Mouse (Mus musculus) small intestine, adult 2 months (tissue): ENCODE results near the gene Actr10. TPM values are rescaled to one million over a fixed set of nuclear protein-coding genes. Genes with fewer than 3 reads are reported as not detected.

ENCODE experiments used
- H3K27ac ChIP-seq: fragments of 200-500 bp; 2 replicates; pipeline ENCODE4 v1.5.1; 2012; ENCODE audit warnings: low read depth, low read length, control low read depth, inconsistent platforms; ENCODE audit not compliant: insufficient read depth
- H3K27me3 ChIP-seq: fragments of 200-500 bp; 2 replicates; pipeline ENCODE4 v1.6.1; 2012; ENCODE audit warnings: mild to moderate bottlenecking, moderate library complexity, low read length, inconsistent platforms; ENCODE audit not compliant: control insufficient read depth, insufficient read depth
- H3K36me3 ChIP-seq: fragments of 200-500 bp; 2 replicates; pipeline ENCODE4 v1.6.1; 2012; ENCODE audit warnings: mild to moderate bottlenecking, low read length, control low read depth, inconsistent platforms; ENCODE audit not compliant: control insufficient read depth, insufficient read depth
- H3K4me1 ChIP-seq: fragments of 200-500 bp; 2 replicates; pipeline ENCODE4 v1.6.1; 2012; ENCODE audit warnings: low read length, inconsistent platforms, mixed read lengths; ENCODE audit not compliant: control insufficient read depth, insufficient read depth, insufficient read length
- H3K4me3 ChIP-seq: fragments of 200-500 bp; 2 replicates; pipeline ENCODE4 v1.5.1; 2012; ENCODE audit warnings: low read depth, mild to moderate bottlenecking, control low read depth, inconsistent platforms, low read length, moderate library complexity
- CTCF ChIP-seq: fragments of 200-500 bp; IDR thresholded peaks from 2 replicates; pipeline ENCODE4 v1.5.1; 2012; ENCODE audit warnings: low read depth, mild to moderate bottlenecking, control low read depth, inconsistent platforms, low read length, moderate library complexity, mixed read lengths; ENCODE audit not compliant: insufficient replicate concordance, insufficient read length; ENCODE audit errors: extremely low read depth
- POLR2A ChIP-seq: fragments of 200-500 bp; IDR thresholded peaks from 2 replicates; pipeline ENCODE4 v1.6.1; 2012; ENCODE audit warnings: low read depth, mild to moderate bottlenecking, control low read depth, inconsistent platforms, low read length, moderate library complexity
- WGBS: fragments of 180-500 bp; shearing (Covaris S2); methylation state at CpG from one replicate; pipeline ENCODE4 v1.1.7; 2018; 5-methylcytosine and 5-hydroxymethylcytosine counted together
- polyA plus RNA-seq: library from polyadenylated mRNA; depleted of rRNA; stranded (reverse); fragments of >200 nt; gene quantifications from 2 replicates; pipeline ENCODE4 v1.2.3, GENCODE M21; 2012; rRNA removed

Actr10 gene
- polyA plus RNA-seq, 1 experiment = 6.4 TPM

DNA sequence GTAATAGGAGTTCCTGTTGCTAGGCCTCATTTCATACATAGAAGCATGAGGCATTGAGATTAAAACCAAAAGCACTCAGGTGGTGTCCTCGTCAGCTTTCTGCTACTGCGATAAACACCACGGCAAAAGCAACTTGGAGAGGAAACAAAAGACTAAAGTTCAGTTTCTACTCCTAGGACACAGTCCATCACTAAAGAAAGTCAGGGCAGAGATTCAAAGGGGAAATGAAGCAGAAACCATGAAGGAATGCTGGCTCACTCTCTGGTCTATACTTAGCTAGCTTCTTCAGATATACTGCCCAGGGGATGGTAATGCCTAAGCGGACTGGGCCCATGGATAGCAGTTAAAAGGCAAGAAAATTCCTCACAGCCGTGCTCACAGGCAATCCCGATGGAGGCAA lies 63.8 kb downstream of the Actr10 start:
- WGBS = 42% methylated on average over 6 of the region's 6 CpGs
- Histone ChIP-seq H3K27ac (peak overlapping the region; percentile 79), H3K36me3 (peaks cover 32% of the 10 kb centered on the region), H3K27me3 (no peaks in the 10 kb centered on the region), H3K4me1 (peaks cover 13% of the 10 kb centered on the region), H3K4me3 (no peak overlapping the region)
- TF ChIP-seq CTCF (no peak), POLR2A (no peak)

DNA sequence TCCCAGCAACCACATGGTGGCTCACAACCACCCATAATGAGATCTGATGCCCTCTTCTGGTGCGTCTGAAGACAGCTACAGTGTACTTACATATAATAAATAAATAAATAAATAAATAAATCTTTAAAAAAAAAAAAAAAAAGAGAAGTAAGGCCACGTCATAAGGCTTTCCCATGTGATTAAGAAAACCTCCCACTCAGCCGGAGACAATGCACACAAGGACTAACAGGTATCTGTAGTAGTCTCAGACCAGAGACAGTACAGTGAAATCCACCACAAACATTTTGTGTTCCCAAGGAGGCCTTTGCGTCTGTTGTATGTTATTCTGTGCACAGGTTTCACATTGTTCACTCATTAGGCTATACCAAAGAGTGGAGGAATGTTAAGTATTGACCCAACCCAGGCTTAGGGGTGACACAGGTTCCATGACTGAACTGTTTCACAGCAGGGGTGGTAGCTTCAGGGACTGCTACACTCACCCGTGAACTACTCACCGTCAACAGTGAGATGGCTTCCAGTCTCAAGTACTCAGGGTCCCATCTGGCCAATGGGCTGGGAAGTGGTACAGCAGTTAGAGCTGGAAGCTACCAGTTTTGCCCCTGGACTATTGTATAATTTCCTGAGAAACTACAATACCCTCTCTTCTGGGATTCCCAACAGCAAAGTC lies 66.2 kb downstream of the Actr10 start:
- 86% methylated on average over 5 of the region's 6 CpGs for WGBS
- H3K36me3 ChIP-seq = peaks cover 43% of the 10 kb centered on the region
- TF ChIP-seq POLR2A (no peak), CTCF (no peak)

GRCm38 (mm10) chr12:71006141-71006540 lies 68.5 kb downstream of the Actr10 start:
- Histone ChIP-seq H3K4me3 (no peak overlapping the region), H3K27me3 (no peaks in the 10 kb centered on the region), H3K36me3 (peaks cover 51% of the 10 kb centered on the region), H3K27ac (no peak overlapping the region), H3K4me1 (peaks cover 4% of the 10 kb centered on the region; the same call in 1 of the 2 replicates)
- TF ChIP-seq CTCF (no peak), POLR2A (no peak)
- WGBS = 85% methylated on average over 6 of the region's 6 CpGs

More for the DNA sequence above, 66.2 kb downstream of the Actr10 start:
- no peak overlapping the region for H3K27ac ChIP-seq
- peaks cover 13% of the 10 kb centered on the region for H3K4me1 ChIP-seq
- H3K4me3 ChIP-seq = no peak overlapping the region
- no peaks in the 10 kb centered on the region for H3K27me3 ChIP-seq

DNA sequence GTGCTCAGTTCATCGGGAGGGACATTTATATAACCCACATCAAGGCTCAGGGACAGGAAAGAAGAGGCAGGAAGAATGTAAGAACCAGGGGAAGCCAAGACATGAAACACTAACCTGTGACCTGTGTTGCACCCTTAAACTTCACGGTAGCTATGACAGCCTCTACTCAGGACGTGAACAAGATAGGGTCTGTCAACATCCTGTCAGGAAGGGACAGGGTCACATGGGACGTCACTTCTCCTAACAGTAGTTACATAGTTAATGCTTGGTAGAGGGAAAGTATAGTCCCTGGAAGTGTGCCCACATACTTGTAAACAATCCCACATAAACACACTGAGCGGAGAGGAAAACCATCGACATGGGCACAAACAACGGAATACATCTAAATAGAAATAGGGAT lies 69.2 kb downstream of the Actr10 start:
- H3K27ac ChIP-seq = no peak overlapping the region
- H3K27me3 ChIP-seq = no peaks in the 10 kb centered on the region
- peaks cover 2% of the 10 kb centered on the region; the same call in 1 of the 2 replicates for H3K4me1 ChIP-seq
- H3K36me3 ChIP-seq = peaks cover 52% of the 10 kb centered on the region
- H3K4me3 ChIP-seq = no peak overlapping the region
- WGBS = 76% methylated on average over 7 of the region's 7 CpGs
- TF ChIP-seq POLR2A (no peak), CTCF (no peak)

GRCm38 (mm10) chr12:71009769-71010168 lies 72.1 kb downstream of the Actr10 start:
- H3K36me3 ChIP-seq = peaks cover 53% of the 10 kb centered on the region
- H3K27ac ChIP-seq = no peak overlapping the region
- H3K4me3 ChIP-seq = no peak overlapping the region
- no peaks in the 10 kb centered on the region for H3K27me3 ChIP-seq
- 52% methylated on average over 4 of the region's 4 CpGs for WGBS
- peaks cover 2% of the 10 kb centered on the region; the same call in 1 of the 2 replicates for H3K4me1 ChIP-seq
- TF ChIP-seq CTCF (no peak), POLR2A (no peak)

Other genes starting within 250 kb of the Actr10 start
- 3.0 and 3.4 TPM in 2 replicates for gene Frmd6, start 112.3 kb upstream of the Actr10 start, polyA plus RNA-seq
- 4.4 and 7.1 TPM in 2 replicates for gene Psma3, start 36.8 kb downstream of the Actr10 start, polyA plus RNA-seq
- gene Arid4a, start 78.1 kb downstream of the Actr10 start, polyA plus RNA-seq = 2.3 and 2.4 TPM in 2 replicates
- gene Tomm20l, start 173.6 kb downstream of the Actr10 start, polyA plus RNA-seq = not detected in 2 replicates
- gene Timm9, start 198.8 kb downstream of the Actr10 start, polyA plus RNA-seq = 7.4 and 7.9 TPM in 2 replicates
- gene 2700049A03Rik, start 199.0 kb downstream of the Actr10 start, polyA plus RNA-seq = 0.63 and 1.2 TPM in 2 replicates